ENCODE assay signal across 9 mouse cellular contexts in genomic region chr8:70691727-70692231, GRCm38 (mm10). TPM values are rescaled to one million over a fixed set of nuclear protein-coding genes. Genes with fewer than 3 reads are reported as not detected.
A peak's percentile ranks its signal among the peaks of the same experiment; 100 is the strongest.
DNase-seq lines count a peak whose midpoint lies in the region; ATAC-seq and TF ChIP-seq lines count a peak whose summit lies in the region.
"Had no signal": no experiment of that assay in that cellular context is flagged by ENCODE, and none has a peak within 500 bp of the region (broad histone marks: within the 10 kb centered on the region; RNA-seq: fewer than 3 reads in every experiment).

No protein-coding gene starts in this region.

- 2% methylated on average over 20 of the region's 20 CpGs for whole genome bisulfite sequencing in forebrain, embryonic 14.5 days
- under 1% methylated on average over 20 of the region's 20 CpGs for WGBS in neural tube, embryonic 12.5 days
- 80% methylated on average over 20 of the region's 20 CpGs for WGBS in thymus, adult 2 months

- no peak for DNase-seq in layer of hippocampus, adult 2 months (ENCODE audit: low spot score in 2 of 2)
- DNase-seq in layer of hippocampus, adult 9-11 months, result no peak
- peak; percentile 81 for DNase-seq in forebrain, embryonic 14.5 days (ENCODE audit: low spot score)
- DNase-seq in kidney, postnatal 25 days, result peak; percentile 71 to 89
- no peak for DNase-seq in cerebellum, postnatal 36 days
- DNase-seq in thymus, adult 2 months, result no peak
- DNase-seq in thymus, postnatal 4 days, result no peak

- H3K4me2 ChIP-seq in forebrain, embryonic 14.5 days (ENCODE audit: low read length), result peak overlapping the region; percentile 46
- H3K4me2 ChIP-seq in neural tube, embryonic 12.5 days (replicated peaks), result peak overlapping the region; percentile 60

- peak overlapping the region; percentile 54 for H3K9ac ChIP-seq in forebrain, embryonic 14.5 days (ENCODE audit: low read length)
- H3K9ac ChIP-seq in neural tube, embryonic 12.5 days, result peak overlapping the region; percentile 45

- H3K27me3 ChIP-seq in forebrain, embryonic 14.5 days (replicated peaks; ENCODE audit: control insufficient read depth, insufficient read depth, low read length), result no peaks in the 10 kb centered on the region
- H3K27me3 ChIP-seq in neural tube, embryonic 12.5 days (replicated peaks), result no peaks in the 10 kb centered on the region
- no peaks in the 10 kb centered on the region for H3K27me3 ChIP-seq in thymus, adult 2 months (ENCODE audit: control insufficient read depth, insufficient read depth, low read length)

- peak overlapping the region; percentile 30; the same call in 1 of the 2 replicates for H3K4me3 ChIP-seq in layer of hippocampus, adult 2 months
- H3K4me3 ChIP-seq in forebrain, embryonic 14.5 days (ENCODE audit: low read depth, low read length), result peak overlapping the region; percentile 17
- H3K4me3 ChIP-seq in neural tube, embryonic 12.5 days, result peak overlapping the region; percentile 19
- no peak overlapping the region for H3K4me3 ChIP-seq in thymus, adult 2 months (ENCODE audit: control insufficient read depth, insufficient read depth, low read length)

- no peaks in the 10 kb centered on the region for H3K36me3 ChIP-seq in forebrain, embryonic 14.5 days (ENCODE audit: control insufficient read depth, insufficient read depth, low read length)
- H3K36me3 ChIP-seq in neural tube, embryonic 12.5 days, result no peaks in the 10 kb centered on the region
- H3K36me3 ChIP-seq in thymus, adult 2 months (ENCODE audit: control insufficient read depth, insufficient read depth, low read length), result no peaks in the 10 kb centered on the region

- H3K9me3 ChIP-seq in forebrain, embryonic 14.5 days (replicated peaks; ENCODE audit: control insufficient read depth, low read length), result no peaks in the 10 kb centered on the region
- H3K9me3 ChIP-seq in neural tube, embryonic 12.5 days, result no peaks in the 10 kb centered on the region

- no peak for TF ChIP-seq POLR2A in thymus, adult 2 months (IDR thresholded peaks at IDR 0.05; ENCODE audit: control insufficient read depth, extremely low read depth, insufficient read depth, low read length, poor library complexity)

- peak; percentile 75 for ATAC-seq in forebrain, embryonic 14.5 days
- peak; percentile 67 for ATAC-seq in neural tube, embryonic 12.5 days (ENCODE audit: low FRiP score, low read depth)

- H3K27ac ChIP-seq in layer of hippocampus, adult 2 months, result peak overlapping the region; percentile 33; the same call in 1 of the 2 replicates
- H3K27ac ChIP-seq in forebrain, embryonic 14.5 days (ENCODE audit: low read depth, low read length), result peak overlapping the region; percentile 61
- H3K27ac ChIP-seq in neural tube, embryonic 12.5 days, result peak overlapping the region; percentile 80
- H3K27ac ChIP-seq in thymus, adult 2 months (ENCODE audit: control insufficient read depth, insufficient read depth, low read length), result no peak overlapping the region
- H3K27ac ChIP-seq: macrophage had no signal

- peaks cover 19% of the 10 kb centered on the region for H3K4me1 ChIP-seq in forebrain, embryonic 14.5 days (ENCODE audit: control insufficient read depth, insufficient read depth, low read length)
- peaks cover 37% of the 10 kb centered on the region for H3K4me1 ChIP-seq in neural tube, embryonic 12.5 days
- H3K4me1 ChIP-seq in thymus, adult 2 months (replicated peaks; ENCODE audit: control insufficient read depth, insufficient read depth, low read length), result peaks cover 39% of the 10 kb centered on the region

- no peak for TF ChIP-seq CTCF in layer of hippocampus, adult 2 months (conservative IDR thresholded peaks at IDR 0.05)
- TF ChIP-seq CTCF in thymus, adult 2 months (IDR thresholded peaks at IDR 0.05; ENCODE audit: borderline replicate concordance, control insufficient read depth, extremely low read depth, insufficient read depth, low read length, poor library complexity), result no peak

RNA-seq across cellular contexts. Expression of gene Jund, which starts 7.0 kb away (rescaled TPM):
- total RNA-seq in layer of hippocampus, adult 2 months (2021), result 100 to 1,000 TPM; 165 to 181 TPM
- 87.2 and 94.0 TPM in 2 replicates for polyA plus RNA-seq in forebrain, embryonic 14.5 days (2014; fragmentation: Nextera tagmentation; extraction: Ambion mirVana)
- polyA plus RNA-seq in neural tube, embryonic 12.5 days (2016; fragmentation: Nextera tagmentation; extraction: Ambion mirVana), result 248 and 267 TPM in 2 replicates
- polyA plus RNA-seq in thymus, adult 2 months (2012; rRNA removed), result 540 and 792 TPM in 2 replicates

RNA-seq across cellular contexts. Expression of gene Iqcn, which starts 11.5 kb away (rescaled TPM):
- under 1 TPM; 0.07 to 0.08 TPM for total RNA-seq in layer of hippocampus, adult 2 months (2021)
- polyA plus RNA-seq in forebrain, embryonic 14.5 days (2014; fragmentation: Nextera tagmentation; extraction: Ambion mirVana), result 0.06 and 0.10 TPM in 2 replicates
- 0.06 and 0.16 TPM in 2 replicates for polyA plus RNA-seq in neural tube, embryonic 12.5 days (2016; fragmentation: Nextera tagmentation; extraction: Ambion mirVana)
- polyA plus RNA-seq in thymus, adult 2 months (2012; rRNA removed), result 0.19 and 0.28 TPM in 2 replicates
- polyA plus RNA-seq: macrophage had no signal

RNA-seq across cellular contexts. Expression of gene Lsm4, which starts 18.7 kb away (rescaled TPM):
- total RNA-seq in layer of hippocampus, adult 2 months (2021), result 10 to 100 TPM; 58.2 to 61.8 TPM
- polyA plus RNA-seq in forebrain, embryonic 14.5 days (2014; fragmentation: Nextera tagmentation; extraction: Ambion mirVana), result 200 and 220 TPM in 2 replicates
- polyA plus RNA-seq in neural tube, embryonic 12.5 days (2016; fragmentation: Nextera tagmentation; extraction: Ambion mirVana), result 264 and 277 TPM in 2 replicates
- polyA plus RNA-seq in thymus, adult 2 months (2012; rRNA removed), result 192 and 199 TPM in 2 replicates

RNA-seq across cellular contexts. Expression of gene Gm3336, which starts 26.6 kb away (rescaled TPM):
- total RNA-seq in layer of hippocampus, adult 2 months (2021), result not detected
- not detected in 2 replicates for polyA plus RNA-seq in forebrain, embryonic 14.5 days (2014; fragmentation: Nextera tagmentation; extraction: Ambion mirVana)
- not detected in 2 replicates for polyA plus RNA-seq in neural tube, embryonic 12.5 days (2016; fragmentation: Nextera tagmentation; extraction: Ambion mirVana)
- 0.48 and 0.50 TPM in 2 replicates for polyA plus RNA-seq in thymus, adult 2 months (2012; rRNA removed)
- polyA plus RNA-seq: macrophage had no signal

RNA-seq across cellular contexts. Expression of gene Pgpep1, which starts 31.6 kb away (rescaled TPM):
- total RNA-seq in layer of hippocampus, adult 2 months (2021), result 10 to 100 TPM; 25.4 to 29.1 TPM
- polyA plus RNA-seq in forebrain, embryonic 14.5 days (2014; fragmentation: Nextera tagmentation; extraction: Ambion mirVana), result 85.7 and 101 TPM in 2 replicates
- 181 and 188 TPM in 2 replicates for polyA plus RNA-seq in neural tube, embryonic 12.5 days (2016; fragmentation: Nextera tagmentation; extraction: Ambion mirVana)
- polyA plus RNA-seq in thymus, adult 2 months (2012; rRNA removed), result 40.7 and 41.9 TPM in 2 replicates

Comparison
In these comparisons a context has a peak if more than half of its experiments do, and no peak if none do; other contexts are left out.
1. DNase-seq: peak in forebrain, embryonic 14.5 days (single experiment) and kidney, postnatal 25 days (2 of 2); none in layer of hippocampus, adult 2 months (0 of 2), layer of hippocampus, adult 9-11 months (single experiment), cerebellum, postnatal 36 days (0 of 2), thymus, adult 2 months (single experiment) and thymus, postnatal 4 days (single experiment).